Mouse (Mus musculus) v-Abl transformed pro-B cells (cell line): ENCODE results near the gene Ppox.

ENCODE experiments used
- in situ Hi-C, 2 experiments: fragments of 400-800 bp; cut with MboI; formaldehyde crosslinking; loops; one replicate each; pipeline ENCODE4 v1.15.1; 2025; ENCODE audit not compliant: unreplicated experiment in 2 of 2

Gene Ppox

GRCm38 (mm10) chr1:171271622-171272021 lies 9.4 kb downstream of the Ppox start:
- in situ Hi-C loops, result loop anchor here in 1 of 2 experiments (25.0 kb wide), 1 partner anchor 634 kb away; the partner anchor contains the start of gene Olfml2b

- in situ Hi-C loops, result loop anchor here in 1 of 2 experiments (25.0 kb wide), 1 partner anchor 634 kb away; the partner anchor contains the start of gene Olfml2b
These were observed 9.8 kb downstream of the Ppox start for GRCm38 (mm10) chr1:171271196-171271595.

GRCm38 (mm10) chr1:171270573-171270900 lies 10.4 kb downstream of the Ppox start:
- in situ Hi-C loops, result loop anchor here in 1 of 2 experiments (25.0 kb wide), 1 partner anchor 633 kb away; the partner anchor contains the start of gene Olfml2b

- in situ Hi-C loops, result loop anchor here (10.0 to 25.0 kb wide), 2 partner anchors 255 to 633 kb away; partner anchors contain the start of genes Fcgr4 (in 1 of the 2) and Olfml2b (in 1 of the 2)
These were observed 11.0 kb downstream of the Ppox start, which contains the start of gene B4galt3 for GRCm38 (mm10) chr1:171269848-171270572. TSS of gene B4galt3 (plus strand) at chr1:171270328.

GRCm38 (mm10) chr1:171268341-171268740 lies 12.6 kb downstream of the Ppox start:
- in situ Hi-C loops, result loop anchor here (10.0 to 25.0 kb wide), 2 partner anchors 254 to 631 kb away; partner anchors contain the start of genes Fcgr4 (in 1 of the 2) and Olfml2b (in 1 of the 2)

GRCm38 (mm10) chr1:171265971-171266744 lies 14.8 kb downstream of the Ppox start:
- in situ Hi-C loops, result loop anchor here (10.0 to 25.0 kb wide), 2 partner anchors 251 to 629 kb away; partner anchors contain the start of genes Fcgr4 (in 1 of the 2) and Olfml2b (in 1 of the 2)

GRCm38 (mm10) chr1:171263666-171264461 lies 17.1 kb downstream of the Ppox start:
- in situ Hi-C loops, result loop anchor here (10.0 to 25.0 kb wide), 2 partner anchors 249 to 627 kb away; partner anchors contain the start of genes Fcgr4 (in 1 of the 2) and Olfml2b (in 1 of the 2)

- in situ Hi-C loops, result loop anchor here (10.0 to 25.0 kb wide), 2 partner anchors 248 to 626 kb away; partner anchors contain the start of genes Fcgr4 (in 1 of the 2) and Olfml2b (in 1 of the 2)
These were observed 17.8 kb downstream of the Ppox start for GRCm38 (mm10) chr1:171263185-171263611.

- in situ Hi-C loops, result loop anchor here (10.0 to 25.0 kb wide), 2 partner anchors 248 to 625 kb away; partner anchors contain the start of genes Fcgr4 (in 1 of the 2) and Olfml2b (in 1 of the 2)
These were observed 18.3 kb downstream of the Ppox start for GRCm38 (mm10) chr1:171262594-171263130.

GRCm38 (mm10) chr1:171260316-171260715 lies 20.7 kb downstream of the Ppox start:
- in situ Hi-C loops, result loop anchor here (10.0 to 25.0 kb wide), 2 partner anchors 246 to 623 kb away; partner anchors contain the start of genes Fcgr4 (in 1 of the 2) and Olfml2b (in 1 of the 2)

- in situ Hi-C loops, result loop anchor here in 1 of 2 experiments (10.0 to 25.0 kb wide), 2 partner anchors 364 to 622 kb away; partner anchors contain the start of gene Olfml2b
These were observed 22.1 kb downstream of the Ppox start for GRCm38 (mm10) chr1:171258921-171259320.

- in situ Hi-C loops, result loop anchor here in 1 of 2 experiments (10.0 to 25.0 kb wide), 2 partner anchors 363 to 620 kb away; partner anchors contain the start of gene Olfml2b
These were observed 23.2 kb downstream of the Ppox start for GRCm38 (mm10) chr1:171257781-171258180.

- in situ Hi-C loops, result loop anchor here in 1 of 2 experiments (10.0 to 25.0 kb wide), 2 partner anchors 362 to 620 kb away; partner anchors contain the start of gene Olfml2b
These were observed 23.9 kb downstream of the Ppox start for GRCm38 (mm10) chr1:171256937-171257548.

GRCm38 (mm10) chr1:171256095-171256818 lies 24.7 kb downstream of the Ppox start:
- in situ Hi-C loops, result loop anchor here in 1 of 2 experiments (10.0 to 25.0 kb wide), 2 partner anchors 361 to 619 kb away; partner anchors contain the start of gene Olfml2b

GRCm38 (mm10) chr1:171252415-171252814 lies 28.6 kb downstream of the Ppox start:
- in situ Hi-C loops, result loop anchor here (5.0 to 25.0 kb wide), 4 partner anchors 135 to 615 kb away; partner anchors contain the start of gene Olfml2b (in 1 of the 2)

- in situ Hi-C loops, result loop anchor here (5.0 to 25.0 kb wide), 4 partner anchors 134 to 614 kb away; partner anchors contain the start of gene Olfml2b (in 1 of the 2)
These were observed 29.2 kb downstream of the Ppox start for GRCm38 (mm10) chr1:171251594-171252324.
